Mouse (Mus musculus) limb, embryonic 13.5 days (tissue): Measurements from ENCODE around the gene Magel2. TPM values are rescaled to one million over a fixed set of nuclear protein-coding genes. Genes with fewer than 3 reads are reported as not detected.

ENCODE experiments used
- ATAC-seq: fragments of 200-750 bp; cut with Nextera tagmentation; 2 replicates; pipeline ENCODE4 v1.8.0; 2017; ENCODE audit warnings: low read depth, moderate number of reproducible peaks, moderate TSS enrichment; ENCODE audit not compliant: low FRiP score
- H3K27ac ChIP-seq: fragments of 300-500 bp; sonication (generic); 2 replicates; pipeline ENCODE4 v1.5.1; 2015; ENCODE audit warnings: inconsistent platforms, mild to moderate bottlenecking, moderate library complexity
- H3K27me3 ChIP-seq: fragments of 300-500 bp; sonication (generic); 2 replicates; pipeline ENCODE4 v1.6.1; 2015; ENCODE audit warnings: mild to moderate bottlenecking, inconsistent platforms
- H3K36me3 ChIP-seq: fragments of 300-500 bp; sonication (generic); 2 replicates; pipeline ENCODE4 v1.6.1; 2015; ENCODE audit warnings: inconsistent platforms, mild to moderate bottlenecking, moderate library complexity
- H3K4me1 ChIP-seq: fragments of 300-500 bp; sonication (generic); 2 replicates; pipeline ENCODE4 v1.6.1; 2015; ENCODE audit warnings: inconsistent platforms
- H3K4me2 ChIP-seq: fragments of 300-500 bp; sonication (generic); replicated peaks from 2 replicates; pipeline ENCODE4 v1.6.1; 2015; ENCODE audit warnings: inconsistent platforms, mild to moderate bottlenecking, moderate library complexity
- H3K4me3 ChIP-seq: fragments of 300-500 bp; sonication (generic); 2 replicates; pipeline ENCODE4 v1.5.1; 2015; ENCODE audit warnings: moderate library complexity, mild to moderate bottlenecking, inconsistent platforms
- H3K9ac ChIP-seq: fragments of 300-500 bp; sonication (generic); 2 replicates; pipeline ENCODE4 v1.6.1; 2015; ENCODE audit warnings: mild to moderate bottlenecking, inconsistent platforms
- H3K9me3 ChIP-seq: fragments of 300-500 bp; sonication (generic); 2 replicates; pipeline ENCODE4 v1.6.1; 2016; ENCODE audit warnings: inconsistent platforms
- WGBS: fragments of 180-500 bp; shearing (Covaris S2); methylation state at CpG from one replicate; pipeline ENCODE4 v1.1.7; 2015; 5-methylcytosine and 5-hydroxymethylcytosine counted together
- polyA plus RNA-seq: library from polyadenylated mRNA; unstranded; fragments of >200 nt; fragmentation: Nextera tagmentation; extraction: Ambion mirVana; gene quantifications from 2 replicates; pipeline ENCODE4 v1.2.1, GENCODE M21; 2015

Magel2 gene
- polyA plus RNA-seq, 1 experiment from 2014 or later: 5.4 TPM

GRCm38 (mm10) chr7:62388291-62388690 is 11.5 kb downstream of the Magel2 start:
- 48% methylated on average over 4 of the region's 4 CpGs for WGBS
- Histone ChIP-seq H3K9me3 (no peaks in the 10 kb centered on the region), H3K4me1 (no peaks in the 10 kb centered on the region), H3K27me3 (no peaks in the 10 kb centered on the region), H3K4me3 (no peak overlapping the region), H3K36me3 (no peaks in the 10 kb centered on the region), H3K4me2 (no peak overlapping the region), H3K27ac (no peak overlapping the region), H3K9ac (no peak overlapping the region)
- no peak for ATAC-seq

GRCm38 (mm10) chr7:62392202-62392601 is 15.4 kb downstream of the Magel2 start:
- Histone ChIP-seq H3K27me3 (no peaks in the 10 kb centered on the region), H3K9me3 (0 out of 2 replicates have a peak, but pooled peaks cover 4% of the 10 kb centered on the region), H3K4me1 (no peaks in the 10 kb centered on the region), H3K4me3 (no peak overlapping the region), H3K9ac (no peak overlapping the region), H3K36me3 (no peaks in the 10 kb centered on the region), H3K4me2 (no peak overlapping the region), H3K27ac (no peak overlapping the region)
- ATAC-seq: no peak
- WGBS: 41% methylated on average over 1 of the region's 1 CpGs

GRCm38 (mm10) chr7:62406573-62407050 is 29.8 kb downstream of the Magel2 start:
- no peak overlapping the region for H3K27ac ChIP-seq
- no peaks in the 10 kb centered on the region for H3K27me3 ChIP-seq
- H3K9ac ChIP-seq: no peak overlapping the region
- H3K36me3 ChIP-seq: no peaks in the 10 kb centered on the region
- peak overlapping the region; percentile 24 for H3K4me3 ChIP-seq
- ATAC-seq: no peak
- H3K4me1 ChIP-seq: no peaks in the 10 kb centered on the region
- H3K9me3 ChIP-seq: peaks cover 5% of the 10 kb centered on the region; the same call in 1 of the 2 replicates
- peak overlapping the region; percentile 53 for H3K4me2 ChIP-seq
- WGBS: 27% methylated on average over 19 of the region's 19 CpGs

- no peak for ATAC-seq
- H3K27me3 ChIP-seq: no peaks in the 10 kb centered on the region
- no peak overlapping the region for H3K4me2 ChIP-seq
- no peaks in the 10 kb centered on the region for H3K36me3 ChIP-seq
- no peak overlapping the region for H3K9ac ChIP-seq
- WGBS: 47% methylated on average over 3 of the region's 3 CpGs
- H3K4me1 ChIP-seq: no peaks in the 10 kb centered on the region
- H3K4me3 ChIP-seq: no peak overlapping the region
- H3K9me3 ChIP-seq: peaks cover 5% of the 10 kb centered on the region; the same call in 1 of the 2 replicates
- no peak overlapping the region for H3K27ac ChIP-seq
These were observed 31.0 kb downstream of the Magel2 start for GRCm38 (mm10) chr7:62407803-62408202.

DNA sequence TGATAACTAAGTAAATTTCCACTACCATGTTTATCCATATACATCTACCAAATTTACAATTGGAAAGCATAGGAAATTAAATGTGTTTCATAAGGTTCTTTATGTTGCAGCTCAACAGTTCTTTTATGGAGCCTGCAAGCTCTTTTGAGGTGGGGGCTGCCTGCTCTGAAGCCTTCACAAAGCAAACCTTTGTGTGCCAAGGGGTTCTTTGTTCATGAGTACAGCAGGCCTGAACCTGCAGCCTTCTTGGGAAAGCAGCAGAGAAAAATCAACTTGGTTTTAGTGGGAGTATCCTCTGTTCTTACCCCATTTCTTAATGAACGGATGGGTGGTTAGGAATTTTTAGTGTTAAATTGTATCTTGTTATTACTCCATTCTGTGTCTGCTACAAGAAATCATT is 38.4 kb downstream of the Magel2 start:
- no peak for ATAC-seq
- H3K27me3 ChIP-seq: no peaks in the 10 kb centered on the region
- H3K9ac ChIP-seq: no peak overlapping the region
- H3K9me3 ChIP-seq: peaks cover 15% of the 10 kb centered on the region
- H3K4me1 ChIP-seq: peaks cover 10% of the 10 kb centered on the region
- no peaks in the 10 kb centered on the region for H3K36me3 ChIP-seq
- H3K27ac ChIP-seq: no peak overlapping the region
- no peak overlapping the region for H3K4me3 ChIP-seq
- no peak overlapping the region for H3K4me2 ChIP-seq
- WGBS: 57% methylated on average over 1 of the region's 1 CpGs

DNA sequence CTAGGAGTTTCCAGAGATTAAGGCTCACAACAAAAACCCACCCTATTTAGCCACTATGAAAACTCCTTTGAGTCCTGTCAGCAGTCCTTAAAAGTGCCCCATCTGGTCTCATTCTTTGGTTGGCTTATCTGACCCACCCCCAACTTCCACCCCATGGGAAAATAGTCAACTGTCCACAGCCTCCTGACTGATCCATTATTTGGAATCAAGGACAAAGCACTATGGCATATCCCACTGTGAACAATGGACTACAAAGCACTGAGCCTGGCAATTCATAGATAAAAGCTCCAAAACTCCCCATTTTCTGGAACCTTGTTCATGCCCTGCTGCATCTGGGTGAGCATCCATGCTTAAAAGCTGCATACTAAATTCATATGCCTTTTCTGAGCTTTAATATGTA is 39.4 kb downstream of the Magel2 start:
- Histone ChIP-seq H3K9ac (no peak overlapping the region), H3K4me3 (no peak overlapping the region), H3K27ac (no peak overlapping the region), H3K9me3 (peaks cover 15% of the 10 kb centered on the region), H3K36me3 (no peaks in the 10 kb centered on the region), H3K4me1 (peaks cover 10% of the 10 kb centered on the region), H3K4me2 (no peak overlapping the region), H3K27me3 (no peaks in the 10 kb centered on the region)
- no peak for ATAC-seq

DNA sequence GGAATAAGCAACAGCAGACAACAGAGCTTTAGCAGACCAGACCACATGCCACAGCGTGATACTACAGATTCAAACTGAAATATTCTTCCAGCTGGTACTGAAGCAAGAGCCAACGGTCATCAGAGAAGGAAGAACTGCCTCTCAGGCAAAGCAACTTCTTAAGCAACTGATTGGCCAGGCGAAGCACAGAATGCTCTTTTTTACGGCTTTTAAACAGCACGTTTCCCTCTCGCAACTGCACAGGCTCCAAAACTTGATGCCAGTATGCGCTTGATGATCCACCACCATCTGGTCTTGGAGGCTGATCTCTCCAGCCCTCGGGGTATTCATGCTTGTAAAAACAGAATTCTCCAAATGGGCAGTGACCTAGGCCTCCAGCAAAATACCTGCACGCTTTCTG is 41.5 kb downstream of the Magel2 start:
- no peak overlapping the region for H3K27ac ChIP-seq
- H3K4me3 ChIP-seq: peak overlapping the region; percentile 70
- H3K36me3 ChIP-seq: no peaks in the 10 kb centered on the region
- H3K9ac ChIP-seq: 0 out of 2 replicates have a peak overlapping the region, but pooled peaks have one; percentile 83
- 75% methylated on average over 9 of the region's 9 CpGs for WGBS
- no peak for ATAC-seq
- H3K9me3 ChIP-seq: peaks cover 14% of the 10 kb centered on the region
- H3K4me2 ChIP-seq: peak overlapping the region; percentile 81
- H3K4me1 ChIP-seq: peaks cover 10% of the 10 kb centered on the region
- peaks cover 4% of the 10 kb centered on the region; the same call in 1 of the 2 replicates for H3K27me3 ChIP-seq

DNA sequence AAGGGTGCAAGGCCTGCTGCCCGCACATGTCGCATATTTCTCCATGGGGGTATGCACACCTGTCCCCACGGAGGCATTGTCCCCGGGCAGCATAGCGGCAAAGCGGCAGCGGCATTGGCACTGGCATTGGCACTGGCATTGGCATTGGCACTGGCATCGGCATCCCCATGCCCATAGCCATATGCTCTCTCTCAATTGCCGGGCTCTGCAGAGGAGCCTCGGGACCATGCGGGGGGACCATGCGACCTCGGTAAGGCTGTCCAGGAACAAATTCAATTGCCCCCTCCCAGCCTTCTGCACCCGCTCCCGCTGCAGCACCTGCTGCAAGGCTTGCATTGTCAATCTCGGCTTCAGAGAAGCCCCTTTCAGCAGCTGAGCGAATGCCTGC is 42.3 kb downstream of the Magel2 start:
- peak overlapping the region; percentile 83 for H3K9ac ChIP-seq
- WGBS: 62% methylated on average over 17 of the region's 17 CpGs
- no peaks in the 10 kb centered on the region for H3K36me3 ChIP-seq
- peak overlapping the region; percentile 81 for H3K4me2 ChIP-seq
- peaks cover 14% of the 10 kb centered on the region for H3K9me3 ChIP-seq
- no peak for ATAC-seq
- H3K4me1 ChIP-seq: peaks cover 10% of the 10 kb centered on the region
- no peak overlapping the region for H3K27ac ChIP-seq
- H3K4me3 ChIP-seq: peak overlapping the region; percentile 70
- peaks cover 5% of the 10 kb centered on the region; the same call in 1 of the 2 replicates for H3K27me3 ChIP-seq

DNA sequence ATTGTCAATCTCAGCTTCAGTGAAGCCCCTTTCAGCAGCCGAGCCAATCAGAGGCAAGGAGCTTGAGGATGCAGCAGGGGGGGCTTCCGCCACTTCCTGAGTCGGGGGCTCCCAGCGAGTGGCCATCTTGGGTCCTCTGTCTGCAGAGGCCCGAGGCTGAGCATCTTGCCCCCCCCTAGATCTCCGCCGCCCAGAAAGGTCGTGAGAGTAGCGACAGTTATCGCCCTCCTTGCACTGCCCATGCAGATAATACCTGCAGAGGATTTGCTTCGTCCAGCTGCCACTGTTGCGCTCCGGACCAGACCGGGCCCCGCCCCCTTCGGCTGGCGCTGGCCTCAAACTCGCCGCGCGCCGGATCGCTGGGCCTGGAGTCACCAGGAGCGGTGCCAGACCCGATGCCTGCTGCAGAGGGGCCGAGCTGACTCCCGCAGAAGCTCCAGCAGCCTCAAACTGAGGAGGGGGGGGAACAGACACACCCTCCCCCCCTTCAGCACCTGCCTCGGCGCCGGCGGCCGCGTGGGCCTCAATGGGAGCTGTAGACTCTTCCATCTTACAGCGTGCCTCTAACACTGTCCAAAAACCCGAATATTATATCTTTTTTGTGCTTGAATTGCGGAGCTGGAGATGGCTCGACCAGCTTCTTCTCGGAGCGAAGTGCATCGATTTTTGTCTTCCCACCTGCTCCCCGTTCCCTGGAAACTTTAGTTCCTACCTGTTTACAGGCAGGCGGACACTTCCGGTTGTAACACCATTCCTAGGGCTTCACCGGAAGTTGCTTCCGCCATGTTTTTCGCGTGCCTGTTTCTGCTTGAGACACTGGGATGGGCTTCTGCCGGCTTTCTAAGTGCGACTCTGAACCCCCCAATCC is 42.9 kb downstream of the Magel2 start, which contains the start of gene Mkrn3:
Mkrn3 (minus strand) TSS at position 647 of the 868 bp plus-strand sequence.
- no peaks in the 10 kb centered on the region for H3K36me3 ChIP-seq
- H3K9ac ChIP-seq: peak within 1 kb of the TSS; percentile 83
- peaks cover 10% of the 10 kb centered on the region for H3K4me1 ChIP-seq
- peaks cover 14% of the 10 kb centered on the region for H3K9me3 ChIP-seq
- peak within 1 kb of the TSS; percentile 81 for H3K4me2 ChIP-seq
- peak within 1 kb of the TSS; percentile 70 for H3K4me3 ChIP-seq
- ATAC-seq: peak; percentile 89
- WGBS: 27% methylated on average over 49 of the region's 49 CpGs
- peak within 1 kb of the TSS; percentile 33; the same call in 1 of the 2 replicates for H3K27ac ChIP-seq
- peaks cover 5% of the 10 kb centered on the region; the same call in 1 of the 2 replicates for H3K27me3 ChIP-seq

DNA sequence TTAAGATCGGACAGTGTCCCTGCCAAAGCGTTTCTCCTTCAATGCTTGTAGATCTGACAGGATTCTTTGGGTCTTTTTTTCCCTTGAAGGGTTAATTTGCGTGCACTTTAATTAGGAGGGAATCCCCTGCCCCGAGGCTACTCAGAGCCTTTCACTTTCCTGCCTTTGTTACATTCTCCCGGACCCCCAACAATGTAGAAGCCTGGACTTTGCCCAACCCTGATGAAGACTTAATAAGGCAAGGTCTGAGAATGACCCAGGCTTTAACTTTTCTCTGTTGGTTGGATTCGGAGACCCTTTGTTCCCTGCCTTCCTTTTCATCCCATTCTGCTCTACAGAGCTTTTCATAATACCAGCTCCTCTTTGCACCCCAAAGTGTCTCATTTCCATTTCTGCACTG is 43.8 kb downstream of the Magel2 start:
- H3K4me3 ChIP-seq: no peak overlapping the region
- WGBS: 76% methylated on average over 6 of the region's 6 CpGs
- peaks cover 10% of the 10 kb centered on the region for H3K4me1 ChIP-seq
- no peak overlapping the region for H3K27ac ChIP-seq
- peak overlapping the region; percentile 81 for H3K4me2 ChIP-seq
- peaks cover 14% of the 10 kb centered on the region for H3K9me3 ChIP-seq
- no peaks in the 10 kb centered on the region for H3K36me3 ChIP-seq
- no peak for ATAC-seq
- H3K9ac ChIP-seq: no peak overlapping the region
- peaks cover 5% of the 10 kb centered on the region; the same call in 1 of the 2 replicates for H3K27me3 ChIP-seq

- H3K4me2 ChIP-seq: no peak overlapping the region
- no peak overlapping the region for H3K4me3 ChIP-seq
- peaks cover 9% of the 10 kb centered on the region for H3K4me1 ChIP-seq
- no peak for ATAC-seq
- peaks cover 14% of the 10 kb centered on the region for H3K9me3 ChIP-seq
- peaks cover 5% of the 10 kb centered on the region; the same call in 1 of the 2 replicates for H3K27me3 ChIP-seq
- H3K27ac ChIP-seq: no peak overlapping the region
- 48% methylated on average over 4 of the region's 4 CpGs for WGBS
- no peaks in the 10 kb centered on the region for H3K36me3 ChIP-seq
- H3K9ac ChIP-seq: no peak overlapping the region
These were observed 46.4 kb downstream of the Magel2 start for GRCm38 (mm10) chr7:62423210-62423609.

- no peak overlapping the region for H3K4me3 ChIP-seq
These were observed 51.5 kb downstream of the Magel2 start for GRCm38 (mm10) chr7:62428337-62428736.

More at GRCm38 (mm10) chr7:62428337-62428736, 51.5 kb downstream of the Magel2 start:
- 23% methylated on average over 8 of the region's 8 CpGs for WGBS
- Histone ChIP-seq H3K4me1 (no peaks in the 10 kb centered on the region), H3K9ac (no peak overlapping the region), H3K9me3 (no peaks in the 10 kb centered on the region), H3K4me2 (no peak overlapping the region), H3K27ac (no peak overlapping the region), H3K27me3 (peaks cover 1% of the 10 kb centered on the region; the same call in 1 of the 2 replicates), H3K36me3 (no peaks in the 10 kb centered on the region)
- ATAC-seq: no peak
